In the genomic region with DNA sequence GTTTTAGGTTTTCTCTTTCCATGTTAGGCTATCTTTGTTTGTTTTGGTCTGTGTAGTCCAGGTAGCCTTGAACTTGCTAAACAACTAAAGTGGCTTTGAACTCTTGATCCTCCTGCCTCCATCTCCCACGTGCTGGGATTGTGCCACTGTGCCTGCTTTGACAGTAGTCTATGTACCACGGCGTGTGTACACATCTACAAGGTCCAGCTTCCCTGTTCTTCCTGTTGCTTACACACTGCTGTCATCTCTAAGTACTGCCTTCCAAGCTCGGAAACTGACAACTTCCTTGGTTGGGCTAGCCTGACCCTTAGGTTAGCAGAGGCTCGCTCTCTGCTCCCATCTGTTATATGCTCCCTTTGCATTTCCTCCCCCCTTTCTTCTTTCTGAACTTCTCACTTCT, we compare ENCODE assay signal across 11 mouse cellular contexts.
"Had no signal": no experiment of that assay in that cellular context is flagged by ENCODE, and none has a peak within 500 bp of the region (broad histone marks: within the 10 kb centered on the region; RNA-seq: fewer than 3 reads in every experiment).

No protein-coding gene starts in this region.

- H3K4me1 ChIP-seq: midbrain, embryonic 12.5 days; midbrain, embryonic 15.5 days; neural tube, embryonic 12.5 days; neural tube, embryonic 15.5 days; stomach, embryonic 15.5 days had no signal

- H3K27ac ChIP-seq: left cerebral cortex, adult 2 months; liver, embryonic 14.5 days; midbrain, embryonic 12.5 days; midbrain, embryonic 15.5 days; neural tube, embryonic 12.5 days; neural tube, embryonic 15.5 days; stomach, embryonic 15.5 days had no signal

- DNase-seq: lung, adult 2 months; lung, postnatal 4 days; right cerebral cortex, postnatal 25 days; spleen, adult 18-20 months had no signal

- H3K36me3 ChIP-seq: midbrain, embryonic 12.5 days; midbrain, embryonic 15.5 days; neural tube, embryonic 12.5 days had no signal

- H3K4me2 ChIP-seq: midbrain, embryonic 12.5 days; midbrain, embryonic 15.5 days; neural tube, embryonic 12.5 days; neural tube, embryonic 15.5 days; stomach, embryonic 15.5 days had no signal

- H3K9me3 ChIP-seq: midbrain, embryonic 12.5 days; midbrain, embryonic 15.5 days; neural tube, embryonic 12.5 days; neural tube, embryonic 15.5 days; stomach, embryonic 15.5 days had no signal

- H3K4me3 ChIP-seq: left cerebral cortex, adult 2 months; midbrain, embryonic 12.5 days; midbrain, embryonic 15.5 days; neural tube, embryonic 12.5 days; neural tube, embryonic 15.5 days; stomach, embryonic 15.5 days had no signal

- H3K27me3 ChIP-seq: midbrain, embryonic 12.5 days; midbrain, embryonic 15.5 days; neural tube, embryonic 12.5 days; neural tube, embryonic 15.5 days; stomach, embryonic 15.5 days had no signal

- H3K9ac ChIP-seq: liver, embryonic 14.5 days; midbrain, embryonic 12.5 days; midbrain, embryonic 15.5 days; neural tube, embryonic 12.5 days; neural tube, embryonic 15.5 days; stomach, embryonic 15.5 days had no signal
